Mouse (Mus musculus) heart, embryonic 12.5 days (tissue): ENCODE data around the gene Gm20388. TPM values are rescaled to one million over a fixed set of nuclear protein-coding genes. Genes with fewer than 3 reads are reported as not detected.

Experiments used
- ATAC-seq: fragments of 200-750 bp; cut with Nextera tagmentation; 2 replicates; pipeline ENCODE4 v1.8.0; 2017; ENCODE audit warnings: moderate TSS enrichment, moderate library complexity; ENCODE audit not compliant: insufficient number of reproducible peaks, low FRiP score
- H3K27ac ChIP-seq: fragments of 300-500 bp; sonication (generic); 2 replicates; pipeline ENCODE4 v1.5.1; 2016; ENCODE audit warnings: mild to moderate bottlenecking, moderate library complexity; ENCODE audit not compliant: poor library complexity, severe bottlenecking
- H3K27me3 ChIP-seq: fragments of 300-500 bp; sonication (generic); replicated peaks from 2 replicates; pipeline ENCODE4 v1.6.1; 2016; ENCODE audit warnings: mild to moderate bottlenecking, moderate library complexity
- H3K36me3 ChIP-seq: fragments of 300-500 bp; sonication (generic); 2 replicates; pipeline ENCODE4 v1.6.1; 2016; ENCODE audit warnings: mild to moderate bottlenecking, moderate library complexity
- H3K4me1 ChIP-seq: fragments of 300-500 bp; sonication (generic); replicated peaks from 2 replicates; pipeline ENCODE4 v1.6.1; 2016; ENCODE audit warnings: mild to moderate bottlenecking
- H3K4me2 ChIP-seq: fragments of 300-500 bp; sonication (generic); 2 replicates; pipeline ENCODE4 v1.6.1; 2016; ENCODE audit warnings: mild to moderate bottlenecking, moderate library complexity
- H3K4me3 ChIP-seq: fragments of 300-500 bp; sonication (generic); 2 replicates; pipeline ENCODE4 v1.5.1; 2016; ENCODE audit warnings: mild to moderate bottlenecking
- H3K9ac ChIP-seq: fragments of 300-500 bp; sonication (generic); 2 replicates; pipeline ENCODE4 v1.6.1; 2016; ENCODE audit warnings: mild to moderate bottlenecking, moderate library complexity
- H3K9me3 ChIP-seq: fragments of 300-500 bp; sonication (generic); replicated peaks from 2 replicates; pipeline ENCODE4 v1.6.1; 2016; ENCODE audit warnings: mild to moderate bottlenecking, moderate library complexity
- WGBS: fragments of 180-500 bp; shearing (Covaris S2); methylation state at CpG from one replicate; pipeline ENCODE4 v1.1.7; 2016; 5-methylcytosine and 5-hydroxymethylcytosine counted together
- polyA plus RNA-seq: library from polyadenylated mRNA; unstranded; fragments of >200 nt; fragmentation: Nextera tagmentation; extraction: Ambion mirVana; gene quantifications from 2 replicates; pipeline ENCODE4 v1.2.1, GENCODE M21; 2016

Gm20388 gene
- polyA plus RNA-seq, 1 experiment from 2014 or later, result not detected

GRCm38 (mm10) chr8:123498963-123499362 is 3588.3 kb downstream of the Gm20388 start:
- Histone ChIP-seq H3K27ac (no peak overlapping the region), H3K27me3 (no peaks in the 10 kb centered on the region), H3K4me1 (no peaks in the 10 kb centered on the region), H3K4me2 (no peak overlapping the region), H3K36me3 (peaks cover 99% of the 10 kb centered on the region), H3K9me3 (peaks cover 8% of the 10 kb centered on the region; the same call in 1 of the 2 replicates), H3K4me3 (no peak overlapping the region), H3K9ac (no peak overlapping the region)
- ATAC-seq, result no peak
- WGBS, result 85% methylated on average over 11 of the region's 11 CpGs

GRCm38 (mm10) chr8:123499556-123499955 is 3588.9 kb downstream of the Gm20388 start:
- ATAC-seq, result no peak
- H3K4me1 ChIP-seq, result no peaks in the 10 kb centered on the region
- H3K9ac ChIP-seq, result no peak overlapping the region
- peaks cover 99% of the 10 kb centered on the region for H3K36me3 ChIP-seq
- no peaks in the 10 kb centered on the region for H3K27me3 ChIP-seq
- H3K4me2 ChIP-seq, result no peak overlapping the region
- peaks cover 8% of the 10 kb centered on the region; the same call in 1 of the 2 replicates for H3K9me3 ChIP-seq
- H3K27ac ChIP-seq, result no peak overlapping the region
- 92% methylated on average over 11 of the region's 11 CpGs for WGBS
- H3K4me3 ChIP-seq, result no peak overlapping the region

GRCm38 (mm10) chr8:123502192-123502591 is 3591.6 kb downstream of the Gm20388 start:
- Histone ChIP-seq H3K4me1 (no peaks in the 10 kb centered on the region), H3K27ac (no peak overlapping the region), H3K9ac (no peak overlapping the region), H3K27me3 (no peaks in the 10 kb centered on the region), H3K4me2 (no peak overlapping the region), H3K36me3 (peaks cover 100% of the 10 kb centered on the region), H3K9me3 (peaks cover 8% of the 10 kb centered on the region; the same call in 1 of the 2 replicates), H3K4me3 (no peak overlapping the region)
- WGBS, result 88% methylated on average over 5 of the region's 5 CpGs
- no peak for ATAC-seq

GRCm38 (mm10) chr8:123503801-123504467 is 3593.3 kb downstream of the Gm20388 start:
- Histone ChIP-seq H3K27ac (no peak overlapping the region), H3K4me3 (no peak overlapping the region), H3K4me1 (no peaks in the 10 kb centered on the region), H3K9ac (no peak overlapping the region), H3K9me3 (peaks cover 8% of the 10 kb centered on the region; the same call in 1 of the 2 replicates), H3K27me3 (no peaks in the 10 kb centered on the region), H3K4me2 (no peak overlapping the region), H3K36me3 (peaks cover 100% of the 10 kb centered on the region)
- WGBS, result 93% methylated on average over 6 of the region's 6 CpGs
- ATAC-seq, result no peak

GRCm38 (mm10) chr8:123504591-123505195 is 3594.1 kb downstream of the Gm20388 start:
- 92% methylated on average over 9 of the region's 9 CpGs for WGBS
- peaks cover 100% of the 10 kb centered on the region for H3K36me3 ChIP-seq
- no peak overlapping the region for H3K9ac ChIP-seq
- 0 out of 2 replicates have a peak, but pooled peaks cover 3% of the 10 kb centered on the region for H3K27me3 ChIP-seq
- H3K4me2 ChIP-seq, result no peak overlapping the region
- no peak overlapping the region for H3K27ac ChIP-seq
- ATAC-seq, result no peak
- H3K9me3 ChIP-seq, result peaks cover 8% of the 10 kb centered on the region; the same call in 1 of the 2 replicates
- H3K4me3 ChIP-seq, result no peak overlapping the region
- H3K4me1 ChIP-seq, result no peaks in the 10 kb centered on the region

GRCm38 (mm10) chr8:123505267-123505666 is 3594.6 kb downstream of the Gm20388 start:
- no peak overlapping the region for H3K9ac ChIP-seq
- 0 out of 2 replicates have a peak, but pooled peaks cover 3% of the 10 kb centered on the region for H3K27me3 ChIP-seq
- no peak overlapping the region for H3K27ac ChIP-seq
- H3K9me3 ChIP-seq, result peaks cover 8% of the 10 kb centered on the region; the same call in 1 of the 2 replicates
- H3K36me3 ChIP-seq, result peaks cover 99% of the 10 kb centered on the region
- H3K4me2 ChIP-seq, result no peak overlapping the region
- no peak for ATAC-seq
- WGBS, result 87% methylated on average over 4 of the region's 4 CpGs
- no peak overlapping the region for H3K4me3 ChIP-seq
- no peaks in the 10 kb centered on the region for H3K4me1 ChIP-seq

GRCm38 (mm10) chr8:123505695-123506094 is 3595.1 kb downstream of the Gm20388 start:
- Histone ChIP-seq H3K27ac (no peak overlapping the region), H3K9me3 (peaks cover 8% of the 10 kb centered on the region; the same call in 1 of the 2 replicates), H3K4me3 (no peak overlapping the region), H3K27me3 (0 out of 2 replicates have a peak, but pooled peaks cover 3% of the 10 kb centered on the region), H3K9ac (no peak overlapping the region), H3K4me1 (no peaks in the 10 kb centered on the region), H3K4me2 (no peak overlapping the region), H3K36me3 (peaks cover 95% of the 10 kb centered on the region)
- no peak for ATAC-seq
- 88% methylated on average over 9 of the region's 9 CpGs for WGBS

GRCm38 (mm10) chr8:123507153-123507552 is 3596.5 kb downstream of the Gm20388 start:
- Histone ChIP-seq H3K27ac (no peak overlapping the region), H3K27me3 (0 out of 2 replicates have a peak, but pooled peaks cover 3% of the 10 kb centered on the region), H3K36me3 (peaks cover 80% of the 10 kb centered on the region), H3K4me2 (no peak overlapping the region), H3K4me3 (no peak overlapping the region), H3K9me3 (peaks cover 8% of the 10 kb centered on the region; the same call in 1 of the 2 replicates), H3K4me1 (no peaks in the 10 kb centered on the region), H3K9ac (no peak overlapping the region)
- 76% methylated on average over 5 of the region's 5 CpGs for WGBS
- no peak for ATAC-seq

- no peak for ATAC-seq
- Histone ChIP-seq H3K4me3 (no peak overlapping the region), H3K4me1 (peaks cover 22% of the 10 kb centered on the region), H3K9me3 (no peaks in the 10 kb centered on the region), H3K27ac (no peak overlapping the region), H3K4me2 (no peak overlapping the region), H3K36me3 (peaks cover 43% of the 10 kb centered on the region), H3K27me3 (peaks cover 38% of the 10 kb centered on the region), H3K9ac (no peak overlapping the region)
- WGBS, result 64% methylated on average over 5 of the region's 5 CpGs
These were observed 3600.2 kb downstream of the Gm20388 start for GRCm38 (mm10) chr8:123510819-123511218.

- WGBS, result 3% methylated on average over 9 of the region's 9 CpGs
- H3K4me3 ChIP-seq, result peak overlapping the region; percentile 66
- peak overlapping the region; percentile 98 for H3K4me2 ChIP-seq
- peaks cover 27% of the 10 kb centered on the region for H3K4me1 ChIP-seq
- ATAC-seq, result no peak
- no peaks in the 10 kb centered on the region for H3K9me3 ChIP-seq
- no peak overlapping the region for H3K27ac ChIP-seq
- peaks cover 57% of the 10 kb centered on the region for H3K27me3 ChIP-seq
- peaks cover 10% of the 10 kb centered on the region for H3K36me3 ChIP-seq
- peak overlapping the region; percentile 76; the same call in 1 of the 2 replicates for H3K9ac ChIP-seq
These were observed 3603.5 kb downstream of the Gm20388 start for GRCm38 (mm10) chr8:123514136-123514535.

GRCm38 (mm10) chr8:123514781-123515539 is 3604.3 kb downstream of the Gm20388 start, which contains the start of gene Dbndd1:
Dbndd1 (minus strand) TSS chr8:123515463.
- H3K4me3 ChIP-seq, result peak within 1 kb of the TSS; percentile 66
- no peak within 1 kb of the TSS for H3K27ac ChIP-seq
- H3K9me3 ChIP-seq, result no peaks in the 10 kb centered on the region
- peaks cover 2% of the 10 kb centered on the region; the same call in 1 of the 2 replicates for H3K36me3 ChIP-seq
- WGBS, result under 1% methylated on average over 59 of the region's 63 CpGs
- H3K4me2 ChIP-seq, result peak within 1 kb of the TSS; percentile 98
- ATAC-seq, result peak; percentile 27
- peaks cover 54% of the 10 kb centered on the region for H3K27me3 ChIP-seq
- H3K9ac ChIP-seq, result peak within 1 kb of the TSS; percentile 76
- H3K4me1 ChIP-seq, result peaks cover 32% of the 10 kb centered on the region
